Mouse (Mus musculus): Measurements from ENCODE around the gene Tnk2. TPM values are rescaled to one million over a fixed set of nuclear protein-coding genes. Genes with fewer than 3 reads are reported as not detected.

The Tnk2 gene
- polyA plus RNA-seq, 1 experiment from 2014 or later, result 2.8 TPM

DNA sequence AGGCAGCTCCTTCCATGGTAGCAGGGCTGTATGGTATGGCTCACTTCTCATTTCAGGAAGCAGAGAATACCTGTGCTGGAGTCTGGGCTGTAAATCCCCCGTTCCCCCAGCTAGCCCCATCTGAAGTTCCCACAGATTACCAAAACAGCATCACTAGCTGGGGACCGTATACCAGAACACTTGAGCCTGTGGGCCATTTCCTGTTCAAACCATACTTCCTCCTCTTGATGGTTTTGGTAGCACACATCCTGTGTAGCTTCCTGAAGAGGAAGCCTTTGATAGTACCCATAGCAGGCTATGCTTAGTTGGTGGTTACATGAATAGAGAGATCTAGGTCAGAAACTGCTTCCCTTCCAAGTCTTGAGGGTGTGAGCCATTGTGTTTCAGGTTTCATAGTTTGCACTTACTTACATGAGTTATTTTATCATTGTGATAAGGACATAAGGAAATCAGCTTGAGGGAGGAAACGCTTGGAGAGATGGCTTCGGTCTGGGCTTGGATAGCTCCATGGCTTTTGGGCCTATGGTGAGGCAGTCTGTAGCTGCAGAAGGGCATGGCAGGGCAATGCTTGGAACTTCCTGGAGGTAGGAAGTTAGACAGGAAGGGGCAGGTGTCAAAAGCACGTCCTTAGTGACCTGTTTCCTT is 7.4 kb downstream of the Tnk2 start:
- ATAC-seq (ENCODE audit: low read depth), result peak; percentile 47; the same call in 1 of the 2 replicates
- Histone ChIP-seq H3K9ac (ENCODE audit: low read depth, low read length) (no peak overlapping the region), H3K4me1 (ENCODE audit: control insufficient read depth, low read depth, low read length) (peaks cover 5% of the 10 kb centered on the region), H3K4me2 (ENCODE audit: low read depth, low read length) (no peak overlapping the region), H3K27ac (ENCODE audit: low read length) (0 out of 2 replicates have a peak overlapping the region, but pooled peaks have one; percentile 22), H3K36me3 (ENCODE audit: control insufficient read depth, insufficient read depth) (no peaks in the 10 kb centered on the region), H3K9me3 (replicated peaks; ENCODE audit: control insufficient read depth, low read length) (no peaks in the 10 kb centered on the region), H3K27me3 (ENCODE audit: control insufficient read depth, insufficient read depth, low read depth, low read length) (no peaks in the 10 kb centered on the region), H3K4me3 (ENCODE audit: low read depth, low read length) (no peak overlapping the region)
- WGBS (ENCODE audit: insufficient replicate concordance), result 27% methylated on average over 5 of the region's 5 CpGs

DNA sequence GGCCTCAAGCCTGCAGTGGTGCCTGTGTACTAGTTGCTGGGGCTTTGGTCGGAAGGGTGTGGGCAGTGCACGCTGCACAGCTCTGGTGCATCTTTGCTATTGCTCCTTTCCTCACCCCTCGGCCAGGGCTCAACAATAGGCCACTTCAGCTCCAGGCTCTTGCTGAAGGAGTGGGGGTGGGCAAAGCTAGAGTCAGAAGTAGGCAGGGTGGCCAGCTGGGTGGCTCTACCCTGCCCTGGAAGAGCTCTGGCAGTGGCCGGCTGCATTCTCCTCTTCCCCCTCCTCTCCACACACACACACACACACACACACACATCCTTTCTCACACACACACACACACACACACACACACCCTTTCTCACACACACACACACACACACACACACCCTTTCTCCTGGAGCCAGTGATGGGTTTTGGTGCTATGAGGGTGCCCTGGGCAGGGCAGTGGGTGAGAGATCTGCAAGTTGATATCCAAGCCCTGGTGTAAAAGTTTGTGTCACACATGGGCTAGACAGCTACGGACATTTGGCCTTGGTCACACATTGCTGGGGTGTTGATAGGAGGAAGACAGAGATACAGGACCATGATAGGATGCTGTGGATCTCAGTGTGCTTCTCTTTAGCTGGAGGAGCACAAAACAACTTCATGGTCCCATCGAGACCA is 10.5 kb downstream of the Tnk2 start:
- Histone ChIP-seq H3K36me3 (ENCODE audit: control insufficient read depth, insufficient read depth) (no peaks in the 10 kb centered on the region), H3K9ac (ENCODE audit: low read depth, low read length) (no peak overlapping the region), H3K4me1 (ENCODE audit: control insufficient read depth, low read depth, low read length) (peaks cover 17% of the 10 kb centered on the region), H3K27ac (ENCODE audit: low read length) (no peak overlapping the region), H3K4me2 (ENCODE audit: low read depth, low read length) (no peak overlapping the region), H3K27me3 (ENCODE audit: control insufficient read depth, insufficient read depth, low read depth, low read length) (no peaks in the 10 kb centered on the region), H3K4me3 (ENCODE audit: low read depth, low read length) (no peak overlapping the region), H3K9me3 (replicated peaks; ENCODE audit: control insufficient read depth, low read length) (no peaks in the 10 kb centered on the region)
- WGBS (ENCODE audit: insufficient replicate concordance), result 78% methylated on average over 6 of the region's 6 CpGs
- ATAC-seq (ENCODE audit: low read depth), result no peak

DNA sequence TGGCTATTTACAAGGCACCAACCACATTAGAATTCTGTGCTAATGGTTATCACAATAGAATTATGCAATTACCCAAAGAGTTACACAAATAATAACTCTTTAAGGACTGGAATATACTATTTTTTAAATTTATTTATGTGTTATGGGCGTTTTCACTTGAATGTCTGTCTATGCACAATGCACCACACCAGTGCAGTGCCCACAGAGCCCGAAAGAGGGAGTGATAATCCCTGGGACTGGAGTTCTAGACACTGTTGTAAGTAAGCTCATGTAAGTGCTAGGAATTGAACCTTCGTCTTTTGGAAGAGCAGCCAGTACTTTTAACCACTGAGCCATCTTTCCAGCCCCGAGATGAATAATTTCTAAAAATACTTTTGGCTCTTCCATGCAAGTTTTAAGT is 11.9 kb downstream of the Tnk2 start:
- Histone ChIP-seq H3K9me3 (replicated peaks; ENCODE audit: control insufficient read depth, low read length) (no peaks in the 10 kb centered on the region), H3K4me2 (ENCODE audit: low read depth, low read length) (no peak overlapping the region), H3K27ac (ENCODE audit: low read length) (no peak overlapping the region), H3K27me3 (ENCODE audit: control insufficient read depth, insufficient read depth, low read depth, low read length) (no peaks in the 10 kb centered on the region), H3K36me3 (ENCODE audit: control insufficient read depth, insufficient read depth) (no peaks in the 10 kb centered on the region), H3K4me3 (ENCODE audit: low read depth, low read length) (no peak overlapping the region), H3K9ac (ENCODE audit: low read depth, low read length) (no peak overlapping the region), H3K4me1 (ENCODE audit: control insufficient read depth, low read depth, low read length) (peaks cover 31% of the 10 kb centered on the region)
- no peak for ATAC-seq (ENCODE audit: low read depth)
- 76% methylated on average over 4 of the region's 4 CpGs for WGBS (ENCODE audit: insufficient replicate concordance)

DNA sequence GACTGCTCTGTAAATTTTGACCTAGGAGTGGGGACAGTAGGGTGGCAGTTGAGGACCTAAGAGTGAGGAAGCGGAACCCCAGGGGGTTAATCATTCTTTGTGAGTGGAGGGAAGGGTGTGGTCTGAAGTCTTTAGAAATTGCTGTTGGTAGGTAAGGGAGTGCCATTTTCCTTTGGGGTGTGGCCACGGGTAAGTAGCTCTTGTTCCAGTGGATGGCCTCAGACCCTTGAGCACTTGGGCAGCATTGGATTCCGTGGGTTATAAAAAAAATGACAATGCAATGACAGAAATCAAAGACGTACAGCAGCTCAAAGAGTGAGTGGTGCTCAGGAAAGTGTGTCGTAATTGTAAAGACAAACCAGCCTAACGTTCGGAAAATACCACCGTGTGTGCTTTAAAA is 12.6 kb downstream of the Tnk2 start:
- peaks cover 39% of the 10 kb centered on the region for H3K4me1 ChIP-seq (ENCODE audit: control insufficient read depth, low read depth, low read length)
- WGBS (ENCODE audit: insufficient replicate concordance), result 61% methylated on average over 8 of the region's 8 CpGs

DNA sequence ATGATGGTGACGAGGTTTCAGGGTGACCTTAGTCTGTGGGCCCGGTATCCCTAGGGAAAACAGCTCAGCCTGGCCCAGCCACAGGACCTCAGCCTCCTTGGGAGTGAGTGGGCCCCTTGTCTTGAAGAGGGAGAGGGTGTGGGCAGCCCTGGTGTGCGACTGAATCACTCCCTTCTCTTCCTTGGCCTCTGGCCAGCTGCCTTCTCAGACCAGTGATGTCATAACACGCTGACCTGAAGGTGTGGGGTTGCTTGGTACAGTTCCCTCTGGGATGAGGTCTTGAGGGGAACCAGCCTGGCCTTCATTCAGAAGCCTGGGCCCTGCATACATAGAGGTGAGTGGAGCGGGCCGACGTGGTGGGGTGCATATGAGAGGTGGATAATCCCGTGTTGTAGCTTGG is 13.1 kb downstream of the Tnk2 start:
- Histone ChIP-seq H3K4me3 (ENCODE audit: low read depth, low read length) (no peak overlapping the region), H3K4me1 (ENCODE audit: control insufficient read depth, low read depth, low read length) (peaks cover 41% of the 10 kb centered on the region), H3K27ac (ENCODE audit: low read length) (no peak overlapping the region), H3K4me2 (ENCODE audit: low read depth, low read length) (no peak overlapping the region), H3K9ac (ENCODE audit: low read depth, low read length) (no peak overlapping the region), H3K27me3 (ENCODE audit: control insufficient read depth, insufficient read depth, low read depth, low read length) (no peaks in the 10 kb centered on the region), H3K36me3 (ENCODE audit: control insufficient read depth, insufficient read depth) (no peaks in the 10 kb centered on the region), H3K9me3 (replicated peaks; ENCODE audit: control insufficient read depth, low read length) (no peaks in the 10 kb centered on the region)
- ATAC-seq (ENCODE audit: low read depth), result no peak
- 67% methylated on average over 8 of the region's 8 CpGs for WGBS (ENCODE audit: insufficient replicate concordance)

More for the DNA sequence above, 12.6 kb downstream of the Tnk2 start:
- Histone ChIP-seq H3K9me3 (replicated peaks; ENCODE audit: control insufficient read depth, low read length) (no peaks in the 10 kb centered on the region), H3K9ac (ENCODE audit: low read depth, low read length) (no peak overlapping the region), H3K4me2 (ENCODE audit: low read depth, low read length) (no peak overlapping the region), H3K27me3 (ENCODE audit: control insufficient read depth, insufficient read depth, low read depth, low read length) (no peaks in the 10 kb centered on the region), H3K36me3 (ENCODE audit: control insufficient read depth, insufficient read depth) (no peaks in the 10 kb centered on the region), H3K27ac (ENCODE audit: low read length) (no peak overlapping the region), H3K4me3 (ENCODE audit: low read depth, low read length) (no peak overlapping the region)
- no peak for ATAC-seq (ENCODE audit: low read depth)

DNA sequence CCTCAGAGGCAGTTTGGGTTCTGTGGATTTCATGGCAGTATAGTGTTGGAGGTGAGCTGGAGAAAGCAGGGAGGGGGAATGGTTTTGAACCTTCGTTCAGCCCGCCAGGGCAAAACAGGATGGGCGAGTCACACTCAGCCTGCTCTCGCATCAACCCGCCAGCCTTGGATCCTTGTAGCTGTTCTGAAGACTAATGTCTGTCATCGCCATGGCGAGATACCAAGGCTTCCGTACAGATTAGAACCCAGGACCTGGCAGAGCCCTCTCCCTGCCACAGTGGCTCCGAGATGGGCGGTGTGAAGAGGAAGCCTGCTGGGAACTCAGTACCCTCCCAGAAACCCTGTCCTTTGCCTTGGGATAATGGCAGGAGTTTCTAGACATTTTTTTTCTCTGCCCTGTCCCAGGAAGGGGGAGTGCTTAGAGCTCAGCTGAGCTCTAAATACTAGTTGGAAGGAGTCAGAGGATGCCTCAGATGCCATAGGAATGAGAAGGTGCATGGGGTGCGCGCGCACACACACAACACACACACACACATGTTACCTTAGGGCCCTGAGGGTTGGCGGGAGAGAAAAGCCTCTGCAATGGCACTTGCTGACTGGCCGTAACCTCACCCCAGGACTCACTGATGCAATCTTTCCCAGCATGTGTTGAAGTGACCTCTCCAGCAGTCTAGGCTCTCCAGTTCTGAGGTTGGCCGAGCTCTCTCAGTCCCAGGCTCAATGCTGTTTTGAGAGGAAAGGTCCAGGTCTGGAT is 14.0 kb downstream of the Tnk2 start:
- H3K27ac ChIP-seq (ENCODE audit: low read length), result no peak overlapping the region
- no peaks in the 10 kb centered on the region for H3K36me3 ChIP-seq (ENCODE audit: control insufficient read depth, insufficient read depth)
- H3K4me3 ChIP-seq (ENCODE audit: low read depth, low read length), result no peak overlapping the region
- ATAC-seq (ENCODE audit: low read depth), result peak; percentile 40; the same call in 1 of the 2 replicates
- H3K27me3 ChIP-seq (ENCODE audit: control insufficient read depth, insufficient read depth, low read depth, low read length), result no peaks in the 10 kb centered on the region
- H3K9ac ChIP-seq (ENCODE audit: low read depth, low read length), result no peak overlapping the region
- no peak overlapping the region for H3K4me2 ChIP-seq (ENCODE audit: low read depth, low read length)
- 84% methylated on average over 16 of the region's 16 CpGs for WGBS (ENCODE audit: insufficient replicate concordance)
- H3K9me3 ChIP-seq (replicated peaks; ENCODE audit: control insufficient read depth, low read length), result no peaks in the 10 kb centered on the region
- H3K4me1 ChIP-seq (ENCODE audit: control insufficient read depth, low read depth, low read length), result peaks cover 41% of the 10 kb centered on the region

DNA sequence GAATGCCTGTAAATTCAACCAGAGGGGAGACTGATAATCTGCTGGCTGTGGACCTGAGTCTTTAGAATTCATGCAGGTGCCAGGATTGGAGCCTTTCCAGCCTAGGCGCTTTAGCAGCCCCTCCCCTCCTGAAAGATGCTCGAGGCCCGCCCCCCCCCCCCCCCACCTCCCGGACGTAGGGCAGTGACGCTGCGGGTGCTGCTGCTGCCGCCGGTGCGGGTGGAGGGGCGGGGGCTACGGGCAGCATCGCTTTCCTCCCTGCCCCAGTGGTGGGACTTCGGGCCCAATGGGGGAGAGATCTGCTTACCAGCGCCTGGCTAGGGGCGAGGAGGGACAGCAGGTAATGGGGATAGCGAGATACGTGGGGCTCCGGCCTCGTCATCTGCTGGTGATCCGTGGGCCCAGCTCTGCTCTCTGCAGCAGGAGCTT is 15.1 kb downstream of the Tnk2 start:
- Histone ChIP-seq H3K27me3 (ENCODE audit: control insufficient read depth, insufficient read depth, low read depth, low read length) (no peaks in the 10 kb centered on the region), H3K9me3 (replicated peaks; ENCODE audit: control insufficient read depth, low read length) (no peaks in the 10 kb centered on the region), H3K36me3 (ENCODE audit: control insufficient read depth, insufficient read depth) (no peaks in the 10 kb centered on the region), H3K27ac (ENCODE audit: low read length) (no peak overlapping the region), H3K9ac (ENCODE audit: low read depth, low read length) (no peak overlapping the region; the same call in 1 of the 2 replicates), H3K4me2 (ENCODE audit: low read depth, low read length) (peak overlapping the region; percentile 43), H3K4me3 (ENCODE audit: low read depth, low read length) (no peak overlapping the region), H3K4me1 (ENCODE audit: control insufficient read depth, low read depth, low read length) (peaks cover 49% of the 10 kb centered on the region)
- ATAC-seq (ENCODE audit: low read depth), result no peak
- WGBS (ENCODE audit: insufficient replicate concordance), result 4% methylated on average over 19 of the region's 21 CpGs

DNA sequence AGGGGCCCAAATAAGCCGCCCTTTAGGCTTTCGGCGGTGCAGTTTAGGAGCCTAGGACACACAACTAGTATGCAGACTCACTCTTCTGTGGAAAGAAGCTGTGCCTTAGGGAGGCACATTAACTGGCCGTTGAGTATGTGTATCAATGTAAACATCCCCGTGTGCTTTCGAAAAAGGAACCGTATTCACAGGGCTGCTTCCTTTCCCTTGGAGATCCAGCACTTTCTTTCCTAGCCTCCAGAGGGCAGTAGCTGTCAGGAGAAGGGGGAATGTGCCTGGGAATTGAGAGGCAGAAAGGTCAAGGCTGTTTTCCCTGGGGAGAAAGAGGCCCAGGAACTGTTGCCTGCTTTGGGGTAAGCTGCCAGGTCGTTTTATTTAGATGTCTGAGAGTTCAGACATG is 15.7 kb downstream of the Tnk2 start:
- H3K9me3 ChIP-seq (replicated peaks; ENCODE audit: control insufficient read depth, low read length), result no peaks in the 10 kb centered on the region
- no peak overlapping the region for H3K27ac ChIP-seq (ENCODE audit: low read length)
- no peak for ATAC-seq (ENCODE audit: low read depth)
- 12% methylated on average over 8 of the region's 8 CpGs for WGBS (ENCODE audit: insufficient replicate concordance)
- no peaks in the 10 kb centered on the region for H3K27me3 ChIP-seq (ENCODE audit: control insufficient read depth, insufficient read depth, low read depth, low read length)
- no peaks in the 10 kb centered on the region for H3K36me3 ChIP-seq (ENCODE audit: control insufficient read depth, insufficient read depth)
- peak overlapping the region; percentile 23; the same call in 1 of the 2 replicates for H3K9ac ChIP-seq (ENCODE audit: low read depth, low read length)
- 0 out of 2 replicates have a peak overlapping the region, but pooled peaks have one; percentile 43 for H3K4me2 ChIP-seq (ENCODE audit: low read depth, low read length)
- 0 out of 2 replicates have a peak overlapping the region, but pooled peaks have one; percentile 20 for H3K4me3 ChIP-seq (ENCODE audit: low read depth, low read length)
- H3K4me1 ChIP-seq (ENCODE audit: control insufficient read depth, low read depth, low read length), result peaks cover 56% of the 10 kb centered on the region
